Mouse (Mus musculus): ENCODE data around the gene Zfp52. TPM values are rescaled to one million over a fixed set of nuclear protein-coding genes. Genes with fewer than 3 reads are reported as not detected.
A peak's percentile ranks its signal among the peaks of the same experiment; 100 is the strongest.

Zfp52 gene
- polyA plus RNA-seq (2015; fragmentation: Nextera tagmentation; extraction: Ambion mirVana): 1.8 TPM in 2 replicates

DNA sequence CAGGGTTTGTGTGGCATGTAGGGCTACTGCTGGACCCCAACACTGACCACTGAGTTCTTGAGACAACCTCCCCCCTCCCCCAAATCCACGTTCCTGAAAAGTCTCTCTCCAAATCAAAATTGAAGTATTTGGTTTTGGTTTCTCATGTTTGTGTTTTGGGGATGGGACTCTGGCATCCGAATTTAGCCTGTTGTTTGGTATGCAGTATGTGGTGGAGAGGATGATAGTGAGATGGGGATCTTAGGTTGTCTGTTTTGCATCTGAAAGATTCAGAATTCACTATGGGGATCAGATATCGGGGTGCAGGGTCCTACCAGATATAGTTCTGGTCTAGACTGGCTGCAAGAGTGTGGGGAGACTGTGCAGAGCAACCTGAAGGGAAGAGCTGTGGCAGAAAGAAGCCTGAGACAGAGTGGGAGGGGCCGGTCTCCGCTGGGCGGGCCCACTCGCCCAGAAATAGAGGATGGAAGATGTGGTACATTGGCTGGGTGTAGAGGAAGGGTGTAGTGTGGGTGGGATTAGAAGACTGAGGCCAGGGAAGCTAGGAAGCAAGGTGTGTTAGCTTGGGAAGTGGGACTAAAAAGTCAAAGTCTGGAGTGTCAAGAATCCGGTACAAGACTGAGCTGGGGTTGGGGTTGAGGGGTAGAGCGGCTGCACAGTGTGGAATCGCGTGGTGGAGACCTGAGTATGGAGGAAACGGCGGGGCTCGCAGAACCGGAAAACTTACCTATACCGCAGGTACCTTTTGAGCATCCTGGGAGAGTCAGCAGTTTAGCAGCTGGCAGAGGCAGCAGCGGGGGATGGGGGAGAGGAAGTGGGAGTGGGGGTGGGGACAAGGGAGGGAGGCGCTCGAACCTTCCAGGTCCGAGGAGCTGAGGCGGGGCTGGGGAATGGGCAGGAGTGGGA is at the start of gene Zfp52:
Zfp52 (plus strand) TSS at position 444 of the 906 bp plus-strand sequence.
- Histone ChIP-seq H3K27ac (no peak within 1 kb of the TSS), H3K9ac (peak within 1 kb of the TSS; percentile 44), H3K4me1 (peaks cover 28% of the 10 kb centered on the region), H3K9me3 (no peaks in the 10 kb centered on the region), H3K36me3 (replicated peaks) (no peaks in the 10 kb centered on the region), H3K4me2 (peak within 1 kb of the TSS; percentile 80), H3K27me3 (replicated peaks) (no peaks in the 10 kb centered on the region), H3K4me3 (peak within 1 kb of the TSS; percentile 44)
- WGBS: 3% methylated on average over 21 of the region's 21 CpGs
- ATAC-seq (replicated peaks): peak; percentile 38

DNA sequence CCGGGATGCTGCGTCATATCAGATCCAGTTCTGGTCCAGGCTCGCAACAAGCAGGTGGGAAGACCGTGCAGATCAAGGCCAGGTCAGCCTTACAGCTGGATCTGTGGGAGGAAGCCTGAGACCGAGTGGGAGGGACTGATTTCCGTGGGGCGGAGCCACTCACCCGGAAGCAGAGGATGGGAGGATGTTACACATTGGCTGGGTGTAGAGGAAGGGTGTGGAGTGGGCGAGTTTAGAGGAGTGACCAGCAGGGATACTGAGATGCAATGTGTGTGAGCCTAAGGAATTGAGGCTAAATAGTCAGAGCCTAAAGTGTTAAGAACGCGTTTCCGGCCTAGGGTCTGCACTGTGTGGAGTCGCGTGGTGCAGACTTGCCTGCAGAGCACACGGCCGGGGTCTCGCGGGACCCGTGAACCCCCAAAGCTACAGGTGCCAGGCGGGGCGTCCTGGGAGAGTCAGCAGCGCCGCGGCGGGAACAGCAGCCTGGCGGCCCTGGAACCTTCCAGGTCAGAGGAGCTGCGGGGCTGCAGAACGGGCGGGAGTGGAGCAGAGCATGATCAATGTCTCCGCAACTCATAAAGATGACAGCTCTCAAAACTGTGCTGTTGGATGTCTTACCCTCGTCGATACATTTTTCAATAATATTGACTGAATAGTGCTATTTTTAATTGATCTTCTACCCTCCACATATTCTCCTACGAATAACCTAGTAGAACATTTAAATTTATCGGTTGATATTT is 46.4 kb upstream of the Zfp52 start, which contains the start of gene Zfp53:
Zfp53 (plus strand) TSS at position 239 of the 740 bp plus-strand sequence.
- Histone ChIP-seq H3K4me2 (peak within 1 kb of the TSS; percentile 79), H3K36me3 (replicated peaks) (no peaks in the 10 kb centered on the region), H3K4me3 (peak within 1 kb of the TSS; percentile 95), H3K4me1 (peaks cover 9% of the 10 kb centered on the region), H3K9me3 (no peaks in the 10 kb centered on the region), H3K27me3 (replicated peaks) (no peaks in the 10 kb centered on the region), H3K9ac (peak within 1 kb of the TSS; percentile 83), H3K27ac (peak within 1 kb of the TSS; percentile 83)
- WGBS: 1% methylated on average over 34 of the region's 34 CpGs
- peak; percentile 100 for ATAC-seq (replicated peaks)

DNA sequence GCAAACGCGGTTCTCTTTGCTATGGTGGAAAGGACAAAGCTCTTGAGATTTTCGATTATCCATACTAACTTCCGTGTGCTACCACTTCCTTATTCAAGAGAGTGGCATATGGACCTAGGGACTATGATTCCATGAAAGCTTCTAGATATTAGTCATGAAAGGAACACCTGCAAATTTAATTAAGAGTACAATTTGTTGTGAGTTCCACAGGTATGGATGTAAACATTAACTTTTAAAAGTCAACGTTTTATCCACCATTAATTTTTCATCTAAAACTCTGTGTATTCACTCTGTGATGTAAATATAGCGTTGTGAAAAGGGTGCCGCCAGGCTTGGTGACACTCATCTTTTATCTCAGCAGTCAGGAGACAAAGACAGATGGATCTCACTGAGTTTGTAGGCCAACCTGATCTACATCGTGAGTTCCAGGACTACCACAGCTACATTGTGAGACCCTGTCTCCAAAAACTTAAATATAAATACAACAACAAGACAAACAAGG is 45.8 kb upstream of the Zfp52 start:
- Histone ChIP-seq H3K27me3 (replicated peaks) (no peaks in the 10 kb centered on the region), H3K9me3 (no peaks in the 10 kb centered on the region), H3K4me1 (peaks cover 9% of the 10 kb centered on the region), H3K4me2 (peak overlapping the region; percentile 79), H3K27ac (0 out of 2 replicates have a peak overlapping the region, but pooled peaks have one; percentile 83), H3K4me3 (peak overlapping the region; percentile 95), H3K36me3 (replicated peaks) (no peaks in the 10 kb centered on the region), H3K9ac (peak overlapping the region; percentile 83)
- peak; percentile 28 for ATAC-seq (replicated peaks)
- 18% methylated on average over 8 of the region's 8 CpGs for WGBS

DNA sequence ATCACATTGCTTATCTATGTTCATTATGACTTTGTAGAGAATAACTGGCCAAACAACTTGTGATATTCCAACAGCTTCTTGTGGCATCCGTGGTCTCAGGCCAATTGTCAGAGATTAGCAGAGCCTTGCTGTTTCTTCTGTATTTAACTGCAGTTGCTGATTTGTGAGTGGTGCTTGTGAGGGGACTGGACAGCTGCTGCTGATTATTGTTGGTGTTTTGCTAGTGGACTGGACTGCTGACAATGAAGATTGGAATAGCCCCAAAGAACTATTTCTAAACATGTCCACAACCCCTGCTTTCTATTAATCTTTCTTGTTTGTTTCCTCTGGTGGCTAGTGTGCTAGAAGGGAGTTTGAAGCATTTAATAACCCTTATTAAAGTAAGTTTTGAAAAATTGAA is 34.0 kb upstream of the Zfp52 start:
- H3K36me3 ChIP-seq (replicated peaks): no peaks in the 10 kb centered on the region
- H3K4me1 ChIP-seq: no peaks in the 10 kb centered on the region
- no peak overlapping the region for H3K9ac ChIP-seq
- no peaks in the 10 kb centered on the region for H3K27me3 ChIP-seq (replicated peaks)
- WGBS: 81% methylated on average over 1 of the region's 1 CpGs
- no peak overlapping the region for H3K4me3 ChIP-seq
- no peak overlapping the region for H3K27ac ChIP-seq
- no peak for ATAC-seq (replicated peaks)
- H3K9me3 ChIP-seq: no peaks in the 10 kb centered on the region
- H3K4me2 ChIP-seq: no peak overlapping the region

DNA sequence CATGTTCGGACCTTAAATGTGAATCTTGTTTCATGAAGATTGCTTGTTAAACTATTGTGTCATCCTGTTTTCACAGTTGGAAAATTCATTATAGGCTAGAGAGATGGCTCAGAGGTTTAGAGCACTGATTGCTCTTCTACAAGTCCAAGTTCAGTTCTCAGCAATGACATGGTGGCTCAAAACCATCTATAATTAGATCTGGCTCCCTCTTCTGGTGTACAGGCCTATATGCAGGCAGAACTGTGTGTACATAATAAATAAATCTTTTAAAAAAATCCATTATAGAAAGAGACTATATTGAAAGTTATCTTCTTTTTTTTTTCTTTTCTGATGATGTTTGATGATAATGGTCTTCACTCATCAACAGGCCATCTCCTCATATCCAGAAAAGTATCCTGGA is 30.8 kb upstream of the Zfp52 start:
- Histone ChIP-seq H3K27ac (no peak overlapping the region), H3K4me1 (no peaks in the 10 kb centered on the region), H3K36me3 (replicated peaks) (peaks cover 5% of the 10 kb centered on the region; the same call in 1 of the 2 replicates), H3K4me2 (no peak overlapping the region), H3K4me3 (no peak overlapping the region), H3K9me3 (no peaks in the 10 kb centered on the region), H3K9ac (no peak overlapping the region), H3K27me3 (replicated peaks) (no peaks in the 10 kb centered on the region)
- ATAC-seq (replicated peaks): no peak
- WGBS: 97% methylated on average over 1 of the region's 1 CpGs

DNA sequence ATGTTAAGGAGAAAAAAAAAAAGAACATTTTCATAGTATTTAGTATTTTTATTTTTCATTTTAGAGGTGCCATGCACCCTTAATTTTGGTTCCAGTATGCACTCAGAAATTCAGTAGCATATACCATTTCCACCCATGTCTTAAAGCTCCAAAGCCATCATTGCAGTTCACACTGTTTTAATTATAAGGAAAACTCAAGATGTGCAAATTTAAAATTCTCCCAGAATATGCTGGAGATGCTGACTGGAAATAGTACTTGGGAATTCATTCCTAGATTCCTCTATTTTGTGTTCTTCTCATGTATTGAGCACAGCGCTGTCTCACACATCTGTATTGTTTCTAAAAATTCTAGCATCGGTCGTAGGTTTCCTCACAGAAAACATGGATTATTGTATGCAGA is 29.1 kb upstream of the Zfp52 start:
- peaks cover 7% of the 10 kb centered on the region; the same call in 1 of the 2 replicates for H3K36me3 ChIP-seq (replicated peaks)
- WGBS: 100% methylated on average over 3 of the region's 3 CpGs
- H3K27me3 ChIP-seq (replicated peaks): no peaks in the 10 kb centered on the region
- no peaks in the 10 kb centered on the region for H3K4me1 ChIP-seq
- ATAC-seq (replicated peaks): no peak
- no peak overlapping the region for H3K4me2 ChIP-seq
- no peak overlapping the region for H3K4me3 ChIP-seq
- no peak overlapping the region for H3K27ac ChIP-seq
- no peak overlapping the region for H3K9ac ChIP-seq
- no peaks in the 10 kb centered on the region for H3K9me3 ChIP-seq

DNA sequence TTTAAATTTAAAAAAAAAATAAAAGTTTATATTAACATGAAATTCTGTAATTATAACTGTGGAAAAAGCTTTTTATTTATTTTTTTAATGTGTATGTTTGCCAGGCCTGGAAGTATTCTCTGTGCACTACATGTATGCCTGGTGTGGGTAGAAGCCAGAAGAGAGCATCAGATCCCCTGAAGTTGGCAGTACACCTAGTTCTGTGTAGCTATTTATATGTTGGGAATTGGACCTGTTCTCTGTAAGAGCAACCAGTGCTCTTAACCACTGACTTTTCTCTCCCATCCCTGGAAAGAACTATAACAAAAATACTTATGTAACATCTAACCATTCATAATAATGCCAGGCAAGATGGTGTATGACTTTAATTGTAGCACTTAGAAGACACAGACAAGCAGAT is 25.6 kb upstream of the Zfp52 start:
- Histone ChIP-seq H3K4me2 (no peak overlapping the region), H3K36me3 (replicated peaks) (peaks cover 7% of the 10 kb centered on the region; the same call in 1 of the 2 replicates), H3K4me1 (no peaks in the 10 kb centered on the region), H3K4me3 (no peak overlapping the region), H3K27ac (no peak overlapping the region), H3K27me3 (replicated peaks) (no peaks in the 10 kb centered on the region), H3K9me3 (no peaks in the 10 kb centered on the region), H3K9ac (no peak overlapping the region)
- ATAC-seq (replicated peaks): no peak

DNA sequence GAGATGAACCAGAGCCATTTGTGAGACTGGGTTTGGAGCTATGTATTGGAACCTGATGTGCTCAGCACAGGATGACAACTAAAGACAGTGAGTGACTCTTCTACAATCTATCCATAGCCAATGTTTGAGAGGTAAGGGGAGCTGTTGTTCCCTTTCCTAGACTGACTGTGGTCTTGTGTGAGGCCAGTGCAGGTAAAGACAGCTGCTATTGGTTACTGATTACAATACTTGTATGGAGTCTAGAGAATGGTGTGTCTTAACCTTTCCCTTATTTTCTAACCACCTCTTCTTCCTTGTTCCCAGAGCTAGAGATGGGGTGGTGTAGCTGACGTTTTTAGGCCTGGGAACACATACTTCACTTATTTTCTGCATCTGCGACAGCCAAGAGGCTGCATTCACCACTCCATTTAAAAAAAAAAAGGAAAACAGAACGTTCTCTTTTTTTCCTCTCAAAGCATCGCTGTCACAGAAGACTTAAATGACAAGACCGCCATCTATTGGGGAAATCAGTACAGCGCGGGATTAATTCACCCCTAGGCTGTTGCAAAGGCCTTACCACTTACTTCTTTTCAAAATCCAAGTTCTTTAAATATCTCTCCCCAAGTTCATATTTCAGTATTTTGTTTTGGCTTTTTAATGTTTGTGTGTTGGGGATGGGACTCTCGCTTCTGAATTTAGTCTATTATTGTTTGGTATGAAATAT is 19.8 kb upstream of the Zfp52 start:
- Histone ChIP-seq H3K27me3 (replicated peaks) (no peaks in the 10 kb centered on the region), H3K4me3 (peak overlapping the region; percentile 53), H3K9ac (no peak overlapping the region; the same call in 1 of the 2 replicates), H3K4me1 (peaks cover 15% of the 10 kb centered on the region), H3K9me3 (no peaks in the 10 kb centered on the region), H3K36me3 (replicated peaks) (no peaks in the 10 kb centered on the region), H3K27ac (peak overlapping the region; percentile 76), H3K4me2 (peak overlapping the region; percentile 81)
- WGBS: 2% methylated on average over 8 of the region's 8 CpGs
- peak; percentile 65 for ATAC-seq (replicated peaks)

DNA sequence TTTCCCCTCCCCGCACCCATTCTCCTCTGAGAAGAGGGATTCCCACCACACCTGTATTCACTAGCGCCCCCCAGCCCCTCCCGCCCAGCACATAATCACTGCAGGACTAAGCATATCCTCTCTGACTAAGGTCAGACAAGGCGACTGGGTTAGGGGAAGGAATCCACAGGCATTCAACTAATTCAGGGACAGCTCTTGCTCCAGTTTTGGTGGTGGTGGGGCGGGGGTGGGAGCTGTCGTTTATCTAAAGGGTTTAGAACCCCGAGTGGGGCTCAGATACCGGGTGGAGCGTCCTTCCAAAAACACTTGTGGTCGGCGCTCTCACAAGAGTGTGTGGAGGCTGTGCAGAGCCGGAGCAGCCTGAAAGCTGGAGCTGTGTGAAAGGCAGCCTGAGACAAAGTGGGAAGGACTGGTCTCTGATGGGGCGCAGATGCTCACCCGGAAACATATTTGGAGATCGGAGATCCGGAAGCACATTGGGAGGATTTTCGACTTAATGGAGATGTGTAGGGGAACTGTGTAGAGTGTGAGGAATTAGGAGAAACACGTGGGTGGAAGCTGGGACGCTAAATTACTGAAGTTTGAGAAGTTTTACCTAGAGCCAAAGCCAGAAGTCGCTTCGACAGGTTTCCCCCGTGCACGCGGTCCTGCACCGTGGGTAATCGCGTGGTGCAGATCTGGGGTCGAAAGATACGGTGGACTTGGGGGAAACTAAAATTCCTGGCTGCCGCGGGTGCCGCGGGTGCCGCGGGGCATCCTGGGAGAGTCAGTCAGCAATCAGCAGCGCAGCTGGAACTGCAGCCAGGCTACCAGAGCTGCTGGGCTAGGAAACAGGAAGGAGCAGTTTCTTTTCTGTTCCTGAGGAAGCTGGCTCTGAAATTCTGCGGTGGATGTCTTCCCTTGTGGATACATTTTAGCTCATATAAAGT is 18.9 kb upstream of the Zfp52 start:
- Histone ChIP-seq H3K9me3 (no peaks in the 10 kb centered on the region), H3K27ac (peak overlapping the region; percentile 76), H3K27me3 (replicated peaks) (no peaks in the 10 kb centered on the region), H3K36me3 (replicated peaks) (no peaks in the 10 kb centered on the region), H3K9ac (peak overlapping the region; percentile 50), H3K4me1 (peaks cover 15% of the 10 kb centered on the region), H3K4me3 (peak overlapping the region; percentile 53), H3K4me2 (peak overlapping the region; percentile 81)
- WGBS: under 1% methylated on average over 37 of the region's 37 CpGs
- ATAC-seq (replicated peaks): peak; percentile 90

DNA sequence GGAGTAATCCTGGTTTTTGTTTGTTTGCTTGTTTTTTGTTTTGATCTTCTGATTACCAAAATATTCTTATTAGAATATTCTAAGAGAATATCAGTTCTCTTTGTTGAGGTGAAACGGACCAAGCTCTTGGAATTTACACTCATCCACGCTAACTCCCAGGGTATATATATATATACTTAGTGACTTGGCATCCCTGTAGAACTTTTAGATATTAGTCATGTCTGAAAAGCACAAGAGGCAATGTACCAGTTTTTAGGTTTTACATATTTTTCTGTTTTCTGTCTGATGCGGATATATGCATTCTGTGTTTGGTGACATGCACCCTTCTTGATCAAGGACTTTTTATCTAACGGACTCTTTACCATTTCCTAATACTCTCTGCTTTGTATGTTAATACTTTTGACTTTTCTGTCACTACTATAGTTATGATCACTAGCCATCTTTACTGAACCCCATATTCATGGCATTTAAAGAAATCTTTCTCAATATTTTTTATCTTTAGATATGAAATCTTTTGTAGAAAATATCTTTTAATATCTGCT is 18.1 kb upstream of the Zfp52 start:
- no peaks in the 10 kb centered on the region for H3K27me3 ChIP-seq (replicated peaks)
- peak overlapping the region; percentile 81 for H3K4me2 ChIP-seq
- H3K27ac ChIP-seq: peak overlapping the region; percentile 76
- WGBS: 35% methylated on average over 4 of the region's 4 CpGs
- peak overlapping the region; percentile 50 for H3K9ac ChIP-seq
- H3K9me3 ChIP-seq: no peaks in the 10 kb centered on the region
- H3K4me1 ChIP-seq: peaks cover 15% of the 10 kb centered on the region
- peak overlapping the region; percentile 53 for H3K4me3 ChIP-seq
- H3K36me3 ChIP-seq (replicated peaks): no peaks in the 10 kb centered on the region
- ATAC-seq (replicated peaks): peak; percentile 27

DNA sequence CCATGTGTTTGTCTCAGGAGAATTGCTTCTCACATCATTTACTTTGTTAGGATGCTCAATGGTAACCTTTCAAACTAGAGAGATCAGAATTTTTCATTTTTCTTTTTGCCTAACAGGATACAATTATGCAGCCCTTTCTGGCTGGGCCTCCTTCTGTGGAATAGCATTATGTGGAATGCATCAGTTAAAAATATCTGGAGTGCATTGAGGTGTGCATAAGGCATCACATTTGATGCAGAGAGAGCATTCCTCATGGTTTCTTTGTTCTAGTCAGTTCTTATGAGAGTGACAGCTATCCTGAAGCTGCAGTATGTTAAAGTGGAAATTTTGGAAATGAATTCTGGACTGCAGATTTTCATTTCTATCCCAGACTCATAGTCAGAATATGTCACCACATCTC is 9.1 kb upstream of the Zfp52 start:
- Histone ChIP-seq H3K9ac (no peak overlapping the region), H3K36me3 (replicated peaks) (no peaks in the 10 kb centered on the region), H3K9me3 (no peaks in the 10 kb centered on the region), H3K4me1 (peaks cover 5% of the 10 kb centered on the region), H3K27me3 (replicated peaks) (no peaks in the 10 kb centered on the region), H3K27ac (no peak overlapping the region), H3K4me3 (no peak overlapping the region), H3K4me2 (no peak overlapping the region)
- no peak for ATAC-seq (replicated peaks)

All from midbrain, embryonic 15.5 days (tissue).